Mouse (Mus musculus) ES-CJ7 (cell line): ENCODE data around the gene Slc46a1.

Experiments used
- DNase-seq: peaks from one replicate; pipeline ENCODE4 v3.0.0; 2011; ENCODE audit warnings: low read depth, low spot score

Gene Slc46a1

GRCm38 (mm10) chr11:78502909-78503650 is 37.6 kb downstream of the Slc46a1 start, which contains the start of gene Sebox:
TSS of gene Sebox (plus strand) at chr11:78503447.
- no peak for DNase-seq

- no peak for DNase-seq
Measured at GRCm38 (mm10) chr11:78505430-78505829, 39.9 kb downstream of the Slc46a1 start.

GRCm38 (mm10) chr11:78509148-78509547 is 43.7 kb downstream of the Slc46a1 start:
- DNase-seq, result peak; percentile 46

- DNase-seq, result peak; percentile 94
Measured at GRCm38 (mm10) chr11:78512025-78512957, 46.8 kb downstream of the Slc46a1 start, which contains the start of the genes Tmem199 and Poldip2. TSS of gene Tmem199 (minus strand) at chr11:78512172. TSS of gene Poldip2 (plus strand) at chr11:78512193.

GRCm38 (mm10) chr11:78513106-78513790 is 47.8 kb downstream of the Slc46a1 start:
- peak; percentile 32 for DNase-seq

- DNase-seq, result peak; percentile 59
Measured at GRCm38 (mm10) chr11:78515549-78516325, 50.2 kb downstream of the Slc46a1 start.

GRCm38 (mm10) chr11:78518931-78519330 is 53.4 kb downstream of the Slc46a1 start:
- DNase-seq, result peak; percentile 47
